Mouse (Mus musculus) right cerebral cortex, postnatal 4 days (tissue): ENCODE measurements around the gene Cd84.
"Not testable (repeated sequence)": the region's sequence is repeated elsewhere in the genome, so short reads cannot be mapped to it uniquely, and the experiment has no call there.

Experiments
- DNase-seq: peaks from one replicate; pipeline ENCODE4 v3.0.0-alpha.2; 2022

Gene Cd84

DNA sequence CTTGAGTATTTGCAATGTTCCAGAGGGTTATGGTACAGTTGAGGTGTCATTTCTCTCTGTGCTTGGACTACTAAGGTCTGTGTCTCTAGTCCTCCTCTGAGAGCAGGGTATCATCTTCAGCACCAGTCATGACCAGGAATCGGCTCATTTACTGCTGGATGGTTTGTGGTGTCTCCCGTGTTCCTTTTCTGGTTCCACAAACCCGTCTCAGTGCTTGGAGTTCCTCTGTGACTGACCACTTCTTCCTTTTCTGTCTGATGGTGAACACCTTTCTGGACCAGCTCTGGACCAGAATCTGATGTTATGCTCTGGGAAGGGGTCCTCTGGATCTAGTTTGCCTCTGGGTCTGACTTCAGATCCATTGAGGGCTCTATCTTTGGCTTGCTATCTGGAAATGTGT lies at the start of gene Cd84:
Gene Cd84 (plus strand): TSS at position 210 of the 400 bp plus-strand sequence.
- no peak for DNase-seq

DNA sequence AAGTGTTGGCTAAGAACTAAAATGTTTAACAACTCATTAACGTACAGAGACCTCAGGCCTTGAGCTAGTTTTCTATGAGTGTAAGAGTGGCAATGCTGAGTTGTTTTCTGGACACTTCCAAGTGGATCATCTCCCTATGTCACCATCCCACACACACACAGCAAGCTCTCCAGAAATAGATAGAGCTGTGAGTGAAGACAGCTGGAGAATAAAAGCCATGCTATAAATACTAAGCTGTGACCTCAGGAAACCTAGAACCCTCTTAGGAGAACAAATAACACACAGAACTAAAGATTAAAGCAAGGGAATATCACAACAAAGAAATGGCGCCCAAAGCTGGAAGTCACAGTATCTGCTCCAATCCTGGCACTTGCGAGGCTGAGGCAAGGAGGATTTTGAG lies 48.0 kb upstream of the Cd84 start:
- no peak for DNase-seq

DNA sequence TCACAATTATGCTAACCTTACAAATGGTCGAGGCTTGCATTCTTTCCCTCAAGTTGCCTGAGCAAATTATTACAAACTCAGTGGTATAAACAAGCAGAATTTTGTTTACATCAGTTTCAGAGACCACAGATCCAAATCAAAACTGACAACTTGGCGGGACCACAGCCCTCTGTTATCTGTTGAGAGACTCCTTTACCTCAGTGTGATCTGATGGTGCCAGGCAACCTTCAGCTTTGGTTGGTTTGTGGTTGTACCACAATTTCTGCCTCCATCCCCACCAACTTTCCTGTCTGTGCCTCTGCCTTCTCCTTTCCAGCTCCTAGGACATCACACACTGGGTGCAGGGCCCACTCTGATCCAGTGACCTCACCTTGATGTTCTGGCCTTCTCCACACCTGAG lies 43.3 kb upstream of the Cd84 start:
- DNase-seq = no peak

DNA sequence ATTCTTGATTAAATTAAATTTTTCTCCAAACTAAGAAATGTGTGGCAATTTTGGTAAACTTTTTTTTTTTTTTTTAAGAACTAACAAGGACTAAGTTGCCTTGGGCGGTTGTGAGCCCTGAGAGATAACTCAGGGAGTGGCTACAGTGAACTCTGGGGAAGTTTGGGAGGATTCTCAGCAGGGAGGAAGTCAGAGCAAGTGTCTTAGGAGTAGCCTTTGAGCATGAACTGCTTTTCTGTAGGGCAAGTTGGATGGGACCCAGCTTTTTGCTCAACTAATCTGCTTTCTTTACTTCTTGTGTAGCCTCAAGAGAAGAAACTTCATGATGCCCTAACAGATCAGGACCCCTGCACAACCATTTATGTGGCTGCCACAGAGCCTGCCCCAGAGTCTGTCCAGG lies 41.7 kb upstream of the Cd84 start:
- no peak for DNase-seq

DNA sequence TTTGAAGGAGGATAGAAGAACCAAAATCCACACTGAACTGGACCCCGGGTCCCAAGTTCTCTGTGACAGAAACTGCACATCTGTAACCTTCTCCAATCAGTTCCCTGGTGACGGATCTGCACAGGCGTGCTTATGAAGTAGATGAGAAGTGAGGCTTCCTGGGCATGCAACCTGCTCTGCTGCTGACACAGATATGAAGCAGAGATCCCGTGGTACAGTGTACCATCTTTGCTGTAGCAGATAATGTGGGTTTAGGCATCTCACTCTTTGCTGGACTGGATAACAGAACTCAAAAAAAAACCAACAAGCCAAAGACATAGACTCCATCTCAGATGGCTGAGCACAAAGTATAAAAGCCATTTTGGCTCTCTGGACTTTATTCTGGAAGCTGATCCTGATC lies 39.8 kb upstream of the Cd84 start:
- DNase-seq = no peak

DNA sequence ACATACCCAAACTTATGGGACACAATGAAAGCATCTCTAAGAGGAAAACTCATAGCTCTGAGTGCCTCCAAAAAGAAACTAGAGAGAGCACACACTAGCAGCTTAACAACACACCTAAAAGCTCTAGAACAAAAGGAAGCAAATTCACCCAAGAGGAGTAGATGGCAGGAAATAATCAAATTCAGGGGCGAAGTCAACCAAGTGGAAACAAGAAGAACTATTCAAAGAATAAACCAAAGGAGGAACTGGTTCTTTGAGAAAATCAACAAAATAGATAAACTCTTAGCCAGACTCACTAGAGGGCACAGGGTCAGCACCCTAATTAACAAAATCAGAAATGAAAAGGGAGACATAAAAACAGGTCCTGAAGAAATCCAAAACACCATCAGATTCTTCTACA lies 28.4 kb upstream of the Cd84 start:
- DNase-seq = not testable (repeated sequence)

DNA sequence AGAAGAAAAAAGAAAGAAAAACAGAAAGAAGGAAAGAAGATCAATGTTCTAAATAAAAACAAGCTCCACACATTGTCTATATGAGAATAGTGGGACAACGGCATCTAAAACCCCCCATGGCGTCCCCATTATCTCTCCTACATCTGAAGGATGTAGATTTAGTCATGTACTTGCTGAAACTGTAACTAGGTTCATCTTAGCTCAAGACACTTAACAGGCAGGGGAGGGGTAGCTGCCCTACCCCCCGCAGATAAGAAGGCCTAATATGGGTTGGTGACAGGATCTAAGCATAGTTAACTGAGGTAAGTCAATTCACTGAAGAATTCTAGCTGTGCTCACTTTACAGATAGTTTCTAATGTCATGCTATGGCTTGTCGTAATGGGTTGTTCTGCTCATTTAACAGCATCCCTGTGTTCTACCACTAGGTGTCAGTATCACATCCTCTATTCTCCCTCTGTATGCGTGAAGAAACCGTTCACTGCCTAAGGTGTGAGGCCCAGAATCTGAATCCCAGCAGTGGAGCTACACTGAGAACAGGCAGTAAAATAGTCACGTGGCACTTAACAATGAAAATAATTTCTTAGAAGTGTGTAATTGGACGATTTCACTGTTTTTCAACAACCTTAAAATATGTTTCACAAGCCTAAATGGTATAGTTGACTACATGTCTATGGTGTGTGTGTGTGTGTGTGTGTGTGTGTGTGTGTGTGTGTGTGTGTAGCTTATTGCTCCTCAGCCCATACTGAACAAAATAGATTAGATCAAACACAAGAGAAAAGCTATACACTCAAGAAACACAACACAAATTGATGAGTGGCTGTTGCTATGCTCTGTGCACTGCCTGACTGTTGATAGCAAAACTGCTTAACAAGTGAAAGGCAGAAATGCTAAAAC lies 23.7 kb upstream of the Cd84 start:
- no peak for DNase-seq

DNA sequence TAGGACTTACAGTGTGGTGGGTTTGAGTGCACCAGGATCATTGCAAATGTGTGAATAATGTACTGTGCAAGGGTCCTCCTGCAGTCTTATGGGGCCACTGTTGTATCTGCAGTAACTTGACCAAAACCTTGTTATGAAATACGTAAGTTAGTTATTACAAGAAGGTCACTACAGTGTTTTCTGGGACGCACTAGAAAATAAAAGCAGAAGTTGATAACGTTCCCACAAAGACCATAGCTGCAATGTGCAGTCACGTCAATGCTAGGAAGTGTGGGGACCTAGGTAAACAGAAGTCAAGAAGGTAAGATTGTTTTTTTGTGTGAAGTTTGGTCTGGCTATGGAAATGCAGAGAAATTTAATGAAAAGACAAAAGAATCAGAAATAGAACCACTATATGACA lies 22.5 kb upstream of the Cd84 start:
- no peak for DNase-seq

DNA sequence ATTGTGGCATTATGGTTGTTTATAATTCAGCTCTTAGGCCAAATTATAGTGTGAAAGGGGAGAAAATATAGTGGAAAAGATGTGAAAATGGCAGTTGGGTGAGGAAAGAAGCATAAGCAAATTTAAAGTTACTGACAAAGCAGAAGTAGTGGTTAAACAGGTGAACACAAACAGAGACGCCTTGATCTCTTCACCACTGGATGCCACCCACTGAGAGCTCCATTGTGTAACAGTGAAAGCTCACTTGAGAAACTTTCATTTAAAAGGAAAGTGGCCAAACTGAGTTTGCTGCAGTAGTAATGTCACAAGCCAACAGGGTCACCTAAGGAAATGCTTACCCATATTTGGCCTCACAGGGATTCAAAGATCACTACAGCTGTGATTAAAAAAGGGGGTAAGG lies 18.2 kb upstream of the Cd84 start:
- DNase-seq = no peak

DNA sequence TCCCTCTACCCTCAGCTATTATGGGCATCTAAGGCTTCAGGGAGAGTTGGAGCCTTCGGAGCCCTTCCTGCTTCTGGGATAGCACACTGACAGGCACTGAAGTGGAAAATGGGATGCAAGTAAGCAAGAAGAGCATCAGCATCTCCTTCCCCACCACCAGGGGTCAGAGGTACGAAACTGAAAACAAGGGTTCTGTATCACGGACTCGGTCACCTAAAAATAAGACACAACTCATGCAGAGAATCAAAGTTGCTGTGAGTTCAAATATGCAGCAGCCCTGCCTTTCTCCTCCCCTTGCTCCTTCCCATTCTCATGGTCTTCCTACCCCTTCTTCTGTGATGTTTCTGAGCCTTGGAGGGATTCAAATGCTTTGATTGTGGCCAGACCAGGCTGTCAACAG lies 14.0 kb upstream of the Cd84 start:
- no peak for DNase-seq

DNA sequence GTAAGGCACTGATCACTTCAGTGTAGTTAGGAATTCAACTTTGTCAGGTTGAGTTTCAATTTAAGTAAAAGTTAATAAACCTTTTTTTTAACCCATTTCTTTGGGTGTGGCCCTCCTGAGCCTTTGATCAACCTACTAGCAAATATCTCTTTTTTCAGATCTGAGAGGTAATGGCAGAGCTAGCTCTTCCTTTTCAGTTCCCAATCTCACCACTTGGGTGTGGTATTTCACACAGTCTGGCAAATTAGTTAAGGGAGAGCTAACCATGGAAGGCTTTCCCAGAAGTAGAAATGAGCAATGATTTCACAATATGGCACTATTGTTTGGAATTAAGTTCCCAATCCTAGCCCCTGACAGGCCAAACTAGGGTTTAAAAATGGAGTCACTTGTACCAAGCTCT lies 13.3 kb upstream of the Cd84 start:
- DNase-seq = no peak

DNA sequence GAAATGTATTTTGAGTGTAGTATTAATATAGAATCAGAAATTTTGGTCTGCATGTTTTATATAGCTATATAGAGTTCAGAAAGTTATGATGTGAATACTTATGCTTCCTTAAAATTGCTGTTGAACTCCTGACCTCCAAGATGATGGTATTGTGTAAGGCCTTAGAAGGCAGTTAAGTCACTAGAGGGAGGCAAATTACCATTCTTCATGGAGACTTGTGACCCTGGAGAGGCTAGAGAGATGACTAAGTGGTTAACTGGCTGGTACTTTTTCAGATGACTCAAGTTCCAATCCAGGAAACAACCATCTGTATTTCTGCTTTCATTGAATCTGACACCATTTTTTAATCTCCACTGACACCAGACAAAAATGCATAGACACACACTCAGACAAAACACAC lies 11.8 kb upstream of the Cd84 start:
- no peak for DNase-seq

DNA sequence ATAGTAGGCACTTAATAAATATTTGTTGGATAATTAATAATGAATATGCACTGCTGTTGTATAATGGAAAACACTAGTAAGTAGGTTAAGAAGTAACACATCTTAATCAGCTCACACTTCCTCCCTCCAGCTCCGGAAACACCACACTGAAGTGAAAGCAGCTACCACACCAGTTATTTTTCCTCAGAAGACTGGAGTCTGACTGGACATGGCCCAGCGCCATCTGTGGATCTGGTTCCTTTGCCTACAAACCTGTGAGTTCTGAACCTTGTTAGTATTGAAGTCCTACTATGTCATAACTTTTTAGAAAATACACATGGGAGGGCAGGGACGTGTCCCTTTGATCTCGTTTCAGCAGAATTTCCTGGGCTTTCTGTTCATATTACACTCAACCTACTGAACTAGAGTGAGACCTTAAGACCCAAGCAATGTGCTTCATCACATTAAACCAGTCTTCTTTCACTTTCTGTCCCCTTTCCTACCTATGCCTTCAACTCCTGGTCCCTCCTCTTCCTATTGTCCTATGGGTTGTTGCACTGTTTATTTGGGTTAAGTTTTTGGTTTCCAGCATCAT lies 1.0 kb downstream of the Cd84 start:
- DNase-seq = no peak

DNA sequence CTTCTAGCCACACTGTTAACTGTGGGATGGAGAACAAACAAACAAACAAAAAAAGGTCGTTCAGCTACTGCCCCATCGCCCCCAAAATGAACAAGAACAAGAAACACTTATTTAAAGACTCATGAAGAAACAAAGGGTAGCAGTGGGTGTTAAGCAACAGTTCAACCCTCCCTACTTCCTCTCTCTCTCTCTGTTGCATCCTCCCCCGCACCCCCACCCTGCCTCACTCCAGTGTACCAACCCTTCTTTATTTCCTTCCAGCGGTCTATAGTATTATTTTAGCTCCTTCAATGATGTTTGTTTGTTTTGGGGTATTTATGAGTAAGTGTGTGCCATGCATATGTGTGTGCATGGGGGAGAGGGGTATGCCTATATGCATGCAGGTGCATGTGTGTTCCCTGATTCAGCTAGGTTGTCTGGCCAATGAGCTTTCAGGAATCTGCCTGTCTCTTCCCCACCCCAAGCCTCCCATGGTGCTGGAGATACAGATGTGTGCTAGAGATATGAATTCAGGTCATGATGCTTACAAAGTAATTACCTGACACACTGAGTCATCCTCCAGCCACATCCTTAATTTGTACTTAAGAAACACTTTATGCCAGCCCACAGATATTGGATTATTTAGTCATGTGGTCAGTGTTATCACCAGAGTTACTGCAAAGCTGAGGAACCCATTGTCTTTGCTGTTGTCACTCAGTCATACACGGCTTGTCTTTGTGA lies 5.7 kb downstream of the Cd84 start:
- DNase-seq = no peak

DNA sequence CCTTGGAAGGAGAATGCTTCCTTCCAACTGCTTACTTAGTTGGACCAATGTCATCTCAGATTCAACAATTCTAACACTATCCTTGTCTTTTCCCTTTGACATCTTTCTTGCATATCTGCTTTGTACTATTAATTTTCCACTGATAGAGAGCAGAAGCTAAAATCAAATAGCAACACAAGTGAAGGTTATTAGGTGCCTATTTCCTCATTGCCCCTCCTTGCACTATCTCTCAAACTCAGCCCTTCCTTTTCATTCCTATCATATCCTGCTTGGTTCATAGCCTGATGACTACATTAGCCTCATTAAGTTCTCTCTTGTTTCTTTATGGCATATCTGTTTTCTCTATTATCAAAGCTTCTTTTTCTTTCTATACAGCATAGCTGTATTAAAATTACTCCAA lies 8.7 kb downstream of the Cd84 start:
- no peak for DNase-seq

DNA sequence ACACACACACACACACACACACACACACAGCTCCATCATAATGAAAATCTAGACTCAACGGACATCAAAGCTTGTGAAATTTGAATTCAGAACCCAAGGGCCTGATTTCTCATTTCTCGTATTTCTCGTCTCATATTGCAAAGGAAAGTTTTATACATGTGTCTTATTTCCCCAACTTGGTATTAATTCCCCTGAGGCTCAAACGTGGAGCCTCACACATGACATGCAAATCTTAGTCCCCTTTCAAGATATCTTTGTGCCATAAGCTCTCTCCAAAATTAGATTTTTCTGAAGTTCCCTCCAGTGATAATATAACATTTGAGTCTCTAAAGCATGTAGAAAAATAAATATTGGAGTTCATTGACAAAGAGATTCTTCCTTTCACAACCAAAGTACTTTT lies 9.3 kb downstream of the Cd84 start:
- DNase-seq = no peak

DNA sequence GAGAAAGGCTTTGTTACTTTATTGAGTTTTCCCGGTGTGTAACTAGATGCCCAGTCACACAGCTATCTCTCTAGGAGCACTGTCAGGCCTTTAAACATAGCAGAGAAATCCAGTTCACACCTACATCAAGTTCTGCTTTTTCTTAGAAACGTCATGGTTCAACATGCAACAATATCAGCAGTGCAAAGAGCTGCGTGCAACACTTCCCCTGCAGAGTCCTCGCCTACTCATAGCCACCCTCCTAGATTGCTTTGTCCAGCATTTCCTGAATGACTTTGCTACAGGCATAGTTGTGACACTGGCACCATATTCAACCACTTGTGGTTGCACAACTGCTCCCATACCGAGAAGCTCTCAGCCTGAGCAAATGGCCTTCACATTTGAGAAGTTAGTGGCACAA lies 10.0 kb downstream of the Cd84 start:
- DNase-seq = no peak

DNA sequence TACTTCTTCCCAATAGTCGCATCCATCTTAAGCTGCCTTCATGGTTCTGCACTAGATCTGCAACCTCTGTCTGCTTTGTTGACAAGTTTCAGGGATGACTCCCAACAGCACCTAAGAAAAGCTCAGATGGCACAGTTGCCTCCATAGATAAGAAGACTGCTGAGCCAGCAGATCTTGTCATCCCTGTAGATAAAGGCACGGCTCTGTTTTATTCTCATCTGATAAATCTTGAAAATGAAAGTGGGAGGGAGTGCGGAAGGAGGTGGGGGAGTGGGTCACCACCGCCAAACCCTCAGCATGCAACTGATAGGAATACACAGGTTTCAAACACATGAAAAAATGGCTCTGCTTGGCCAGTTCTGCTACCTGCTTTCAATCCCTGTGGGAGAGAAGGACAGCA lies 26.0 kb downstream of the Cd84 start:
- no peak for DNase-seq

DNA sequence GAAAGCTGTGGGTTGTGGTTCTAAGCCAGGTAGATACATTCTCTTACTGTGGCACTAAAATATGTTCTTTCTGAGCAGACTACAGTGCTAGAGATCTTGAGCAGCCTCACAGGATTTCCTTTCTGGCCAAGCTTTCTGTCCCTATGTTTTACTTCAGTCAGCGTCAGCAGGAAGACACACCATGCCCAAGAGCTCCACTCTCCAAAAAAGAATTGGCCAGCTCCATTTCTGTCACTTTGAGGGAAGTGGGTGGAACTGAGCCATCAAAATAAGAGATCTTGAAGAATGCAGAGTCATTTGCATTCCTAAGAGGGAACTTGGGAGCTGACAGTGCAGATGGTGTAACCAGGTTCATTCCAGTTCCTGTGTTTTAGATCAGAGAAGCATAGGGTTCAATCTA lies 47.5 kb downstream of the Cd84 start:
- DNase-seq = no peak

DNA sequence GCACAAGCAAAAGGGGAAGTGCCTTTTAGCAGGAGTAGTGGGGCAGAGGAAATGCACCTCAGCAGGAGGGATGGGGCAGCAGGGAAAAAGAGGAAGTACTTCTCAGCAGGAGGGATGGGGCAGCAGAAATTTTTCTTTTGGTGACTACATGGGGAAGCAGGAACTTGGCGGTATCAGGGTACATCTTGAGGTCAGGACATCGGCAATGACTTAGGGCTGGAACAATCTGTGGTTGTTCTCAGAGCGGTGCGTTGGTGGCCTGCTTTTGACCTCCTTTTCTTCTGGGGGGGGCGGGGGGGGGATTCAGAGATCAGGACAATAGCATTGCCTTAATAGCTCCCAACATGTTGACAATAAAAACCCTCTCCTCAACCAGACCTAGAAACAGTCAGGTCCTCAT lies 55.9 kb downstream of the Cd84 start, which contains the start of gene Gm10521:
Gene Gm10521 (plus strand): TSS at position 301 of the 400 bp plus-strand sequence.
- DNase-seq = not testable (repeated sequence)

DNA sequence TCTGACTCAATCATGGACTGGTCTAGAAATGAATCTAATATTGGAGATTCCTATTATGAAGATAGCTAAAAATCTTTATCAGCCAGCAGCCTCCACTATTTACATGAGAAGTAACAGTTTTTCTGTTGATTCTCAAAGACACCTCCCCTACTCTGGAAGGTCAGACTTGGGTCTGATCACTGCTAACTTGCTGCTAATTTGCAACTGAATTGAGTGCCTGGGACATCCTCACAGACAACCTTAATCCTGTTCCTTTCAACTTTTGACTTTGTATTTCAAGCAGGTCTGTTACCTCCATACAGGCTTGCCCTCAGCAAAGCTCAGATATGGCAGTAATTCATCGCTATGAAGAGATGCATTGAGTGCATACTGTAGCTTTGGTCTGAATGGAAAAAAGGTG lies 64.5 kb downstream of the Cd84 start:
- no peak for DNase-seq

DNA sequence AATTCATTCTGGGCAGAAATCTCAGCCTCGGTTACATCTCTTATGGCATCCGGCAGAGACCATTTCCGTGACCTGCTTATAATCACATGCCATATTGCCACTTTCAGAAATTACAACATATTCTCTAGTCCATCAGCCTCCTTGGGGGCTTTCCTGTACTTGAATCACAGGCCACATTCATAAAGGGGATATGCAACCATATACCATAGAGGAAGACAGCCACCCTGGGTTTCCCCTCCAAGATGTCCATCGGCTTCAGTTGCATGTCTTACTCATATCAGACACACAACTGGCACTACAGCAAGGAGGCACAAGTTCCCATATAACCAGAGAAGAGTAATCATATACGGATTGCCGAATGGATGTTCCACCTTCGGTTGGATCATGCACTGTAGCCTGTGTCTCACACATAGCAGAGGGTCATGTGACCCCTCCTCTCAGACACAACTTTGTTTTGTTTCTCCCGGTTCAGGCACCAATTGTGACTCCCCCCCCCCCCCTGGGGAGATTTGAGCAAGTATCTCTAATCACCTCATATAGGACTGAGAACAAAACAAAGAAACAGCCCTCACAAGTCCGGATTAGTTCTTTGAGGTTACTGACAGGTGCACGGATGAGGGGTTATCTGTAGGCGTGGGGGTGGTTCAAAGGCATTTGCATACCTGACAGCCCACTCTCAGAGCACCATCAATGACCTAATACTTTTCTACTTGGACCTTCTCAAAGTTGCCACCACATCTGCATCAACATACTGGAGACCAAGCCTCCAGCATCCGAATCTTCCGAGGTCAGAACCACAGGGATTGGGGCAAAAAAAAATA lies 76.4 kb downstream of the Cd84 start:
- DNase-seq = no peak
